Mouse (Mus musculus): ENCODE measurements around the gene Asb2. TPM values are rescaled to one million over a fixed set of nuclear protein-coding genes. Genes with fewer than 3 reads are reported as not detected.

The Asb2 gene
- total and polyA plus RNA-seq, 3 experiments = 3.0 to 5.3 (median 4.1) TPM

GRCm38 (mm10) chr12:103371711-103372110, 15.9 kb upstream of the Asb2 start (continued):
- no peak for TF ChIP-seq CHD2 (IDR thresholded peaks at IDR 0.05; ENCODE audit: low read length)
- no peak for TF ChIP-seq ZMIZ1 (IDR thresholded peaks at IDR 0.05; ENCODE audit: low read depth, low read length)
- TF ChIP-seq MXI1 (IDR thresholded peaks at IDR 0.05; ENCODE audit: low read depth, low read length) = no peak
- TF ChIP-seq GABPA (IDR thresholded peaks at IDR 0.05; ENCODE audit: insufficient replicate concordance, low read depth, low read length) = no peak
- no peak for TF ChIP-seq JUND (conservative IDR thresholded peaks at IDR 0.05; ENCODE audit: low read depth, low read length)
- peak; percentile 16; the same call in 1 of the 2 replicates for TF ChIP-seq MEF2A (IDR thresholded peaks at IDR 0.05; ENCODE audit: borderline replicate concordance, low read depth, low read length)
- TF ChIP-seq MAX (IDR thresholded peaks at IDR 0.05; ENCODE audit: low read length) = no peak
- TF ChIP-seq ZC3H11A (IDR thresholded peaks at IDR 0.05; ENCODE audit: low read depth, low read length) = no peak
- TF ChIP-seq MAZ (IDR thresholded peaks at IDR 0.05; ENCODE audit: low read depth, low read length) = no peak
- no peak for TF ChIP-seq ETS1 (conservative IDR thresholded peaks at IDR 0.05; ENCODE audit: low read depth, low read length)
- peak; percentile 14; the same call in 1 of the 2 replicates for TF ChIP-seq NRF1 (IDR thresholded peaks at IDR 0.05; ENCODE audit: low read depth, low read length)
- TF ChIP-seq KAT2A (IDR thresholded peaks at IDR 0.05; ENCODE audit: insufficient replicate concordance, low read length) = no peak
- peak; percentile 61 for TF ChIP-seq SMC3 (IDR thresholded peaks at IDR 0.05; ENCODE audit: low read depth, low read length)

GRCm38 (mm10) chr12:103370861-103371260, 15.1 kb upstream of the Asb2 start:
- H3K4me1 ChIP-seq (ENCODE audit: control insufficient read depth in 1 of 2, insufficient read depth in 2 of 2) = no peaks in the 10 kb centered on the region

More at GRCm38 (mm10) chr12:103370861-103371260, 15.1 kb upstream of the Asb2 start:
- H3K27ac ChIP-seq (ENCODE audit: insufficient read depth, low read depth) = no peak overlapping the region
- no peak overlapping the region for H3K4me3 ChIP-seq (replicated peaks in 1 of 3; ENCODE audit: low read depth in 2 of 3, low read length in 2 of 3, poor library complexity in 1 of 3)
- dilution Hi-C loops (cut with MboI; ENCODE audit: extremely low pct_ligation_motif_present, extremely low pct_unique_long_range_greater_than_20kb, low sequenced_read_pairs) (no loop called here), in situ Hi-C loops (cut with MboI; ENCODE audit: low pct_ligation_motif_present, low pct_unique_long_range_greater_than_20kb, low sequenced_read_pairs) (no loop called here)
- no peak for DNase-seq (ENCODE audit: extremely low read depth)
- no peaks in the 10 kb centered on the region for H3K79me2 ChIP-seq (replicated peaks; ENCODE audit: control insufficient read depth, extremely low read depth, insufficient read depth, poor library complexity, severe bottlenecking)
- no peaks in the 10 kb centered on the region for H3K36me3 ChIP-seq (replicated peaks in 1 of 2; ENCODE audit: control insufficient read depth in 1 of 2, insufficient read depth in 1 of 2, low read length in 1 of 2)
- no peak overlapping the region for H3K4me2 ChIP-seq (ENCODE audit: insufficient read depth, low read depth, poor library complexity, severe bottlenecking)
- H3K27me3 ChIP-seq (replicated peaks) = peaks cover 39% of the 10 kb centered on the region
- no peak for TF ChIP-seq ZC3H11A (IDR thresholded peaks at IDR 0.05; ENCODE audit: low read depth, low read length)
- no peak for TF ChIP-seq KAT2A (IDR thresholded peaks at IDR 0.05; ENCODE audit: insufficient replicate concordance, low read length)
- TF ChIP-seq BHLHE40 (IDR thresholded peaks at IDR 0.05; ENCODE audit: low read depth, low read length) = no peak
- TF ChIP-seq MXI1 (IDR thresholded peaks at IDR 0.05; ENCODE audit: low read depth, low read length) = no peak
- no peak for TF ChIP-seq MAX (IDR thresholded peaks at IDR 0.05; ENCODE audit: low read length)
- no peak for TF ChIP-seq ZMIZ1 (IDR thresholded peaks at IDR 0.05; ENCODE audit: low read depth, low read length)
- TF ChIP-seq IRF4 (IDR thresholded peaks at IDR 0.05; ENCODE audit: low read depth, low read length) = no peak
- TF ChIP-seq CTCF (conservative IDR thresholded peaks at IDR 0.05 in 1 of 2, IDR thresholded peaks at IDR 0.05 in 1 of 2; ENCODE audit: low read depth in 2 of 2, low read length in 2 of 2) = no peak
- no peak for TF ChIP-seq JUND (conservative IDR thresholded peaks at IDR 0.05; ENCODE audit: low read depth, low read length)
- TF ChIP-seq USF2 (conservative IDR thresholded peaks at IDR 0.05; ENCODE audit: low read depth, low read length) = no peak
- TF ChIP-seq CHD1 (IDR thresholded peaks at IDR 0.05; ENCODE audit: low read depth, low read length) = no peak
- no peak for TF ChIP-seq E2F4 (IDR thresholded peaks at IDR 0.05; ENCODE audit: insufficient replicate concordance, low read depth, low read length)
- no peak for TF ChIP-seq MYC (IDR thresholded peaks at IDR 0.05; ENCODE audit: low read depth, low read length)
- TF ChIP-seq ELF1 (IDR thresholded peaks at IDR 0.05; ENCODE audit: low read depth, low read length) = no peak
- no peak for TF ChIP-seq PAX5 (IDR thresholded peaks at IDR 0.05; ENCODE audit: low read length)
- no peak for TF ChIP-seq HCFC1 (IDR thresholded peaks at IDR 0.05; ENCODE audit: low read depth, low read length)
- no peak for TF ChIP-seq CHD2 (IDR thresholded peaks at IDR 0.05; ENCODE audit: low read length)
- H3K9ac ChIP-seq (ENCODE audit: insufficient read depth, low read depth) = no peak overlapping the region
- H3K9me3 ChIP-seq (replicated peaks; ENCODE audit: low read length) = no peaks in the 10 kb centered on the region
